Mouse (Mus musculus): ENCODE data around the gene Capza1.

Gene Capza1

GRCm38 (mm10) chr3:104788561-104789311, 75.6 kb downstream of the Capza1 start:
- peak; percentile 72 for DNase-seq (ENCODE audit: low read depth, low spot score)

- no peak for DNase-seq (ENCODE audit: low read depth, low spot score)
Measured at GRCm38 (mm10) chr3:104788075-104788474, 76.2 kb downstream of the Capza1 start, which contains the start of gene Rhoc. Gene Rhoc, plus strand, starts transcription at chr3:104788375.

DNA sequence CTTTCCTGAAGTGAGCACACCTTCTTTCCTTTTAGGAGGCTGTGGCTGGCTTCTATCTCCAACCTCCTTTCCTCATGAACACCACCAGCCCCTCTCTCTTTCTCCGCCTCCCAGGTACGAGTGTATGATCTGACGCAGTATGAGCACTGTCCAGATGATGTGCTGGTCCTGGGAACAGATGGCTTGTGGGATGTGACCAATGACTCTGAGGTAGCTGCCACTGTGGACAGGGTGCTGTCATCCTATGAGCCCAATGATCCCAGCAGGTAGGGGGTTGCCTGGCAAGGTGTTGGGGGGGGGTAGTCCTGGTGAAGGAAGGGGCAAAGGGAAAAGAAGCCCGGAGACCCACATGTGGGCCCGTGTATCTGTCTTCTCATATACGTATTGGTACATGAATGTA, 79.0 kb downstream of the Capza1 start:
- no peak for DNase-seq (ENCODE audit: low read depth, low spot score)

DNA sequence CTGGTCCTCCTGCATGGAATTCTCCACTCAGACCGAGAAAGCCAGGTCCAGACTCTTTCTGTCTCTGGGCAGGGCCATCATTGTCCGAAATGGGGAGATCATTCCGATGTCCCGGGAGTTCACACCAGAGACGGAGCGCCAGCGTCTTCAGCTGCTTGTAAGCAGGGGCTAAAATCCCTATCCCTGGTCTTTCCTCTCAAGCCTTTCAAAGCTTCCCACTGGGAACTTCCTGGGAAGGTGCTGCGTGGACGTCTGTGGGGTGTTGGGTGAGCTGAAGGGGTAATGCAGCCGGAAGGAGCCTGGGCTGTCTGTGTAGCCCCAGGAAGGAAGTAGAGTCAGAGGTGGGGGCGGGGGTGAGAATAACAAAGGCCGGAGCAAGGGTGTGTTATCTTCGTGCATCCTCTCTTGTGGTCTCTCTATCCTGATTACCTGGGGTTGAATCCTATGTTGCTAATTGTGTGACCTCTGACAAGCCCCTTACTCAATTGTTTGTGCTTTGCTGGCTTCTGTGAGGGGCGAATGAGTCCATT, 80.3 kb downstream of the Capza1 start:
- no peak for DNase-seq (ENCODE audit: low read depth, low spot score)

GRCm38 (mm10) chr3:104782061-104782681, 82.1 kb downstream of the Capza1 start:
- DNase-seq (ENCODE audit: low read depth, low spot score): peak; percentile 78

- DNase-seq (ENCODE audit: low read depth, low spot score): peak; percentile 40
Measured at GRCm38 (mm10) chr3:104781471-104781903, 82.8 kb downstream of the Capza1 start, which contains the start of gene Fam19a3. Gene Fam19a3, minus strand, starts transcription at chr3:104781840.

DNA sequence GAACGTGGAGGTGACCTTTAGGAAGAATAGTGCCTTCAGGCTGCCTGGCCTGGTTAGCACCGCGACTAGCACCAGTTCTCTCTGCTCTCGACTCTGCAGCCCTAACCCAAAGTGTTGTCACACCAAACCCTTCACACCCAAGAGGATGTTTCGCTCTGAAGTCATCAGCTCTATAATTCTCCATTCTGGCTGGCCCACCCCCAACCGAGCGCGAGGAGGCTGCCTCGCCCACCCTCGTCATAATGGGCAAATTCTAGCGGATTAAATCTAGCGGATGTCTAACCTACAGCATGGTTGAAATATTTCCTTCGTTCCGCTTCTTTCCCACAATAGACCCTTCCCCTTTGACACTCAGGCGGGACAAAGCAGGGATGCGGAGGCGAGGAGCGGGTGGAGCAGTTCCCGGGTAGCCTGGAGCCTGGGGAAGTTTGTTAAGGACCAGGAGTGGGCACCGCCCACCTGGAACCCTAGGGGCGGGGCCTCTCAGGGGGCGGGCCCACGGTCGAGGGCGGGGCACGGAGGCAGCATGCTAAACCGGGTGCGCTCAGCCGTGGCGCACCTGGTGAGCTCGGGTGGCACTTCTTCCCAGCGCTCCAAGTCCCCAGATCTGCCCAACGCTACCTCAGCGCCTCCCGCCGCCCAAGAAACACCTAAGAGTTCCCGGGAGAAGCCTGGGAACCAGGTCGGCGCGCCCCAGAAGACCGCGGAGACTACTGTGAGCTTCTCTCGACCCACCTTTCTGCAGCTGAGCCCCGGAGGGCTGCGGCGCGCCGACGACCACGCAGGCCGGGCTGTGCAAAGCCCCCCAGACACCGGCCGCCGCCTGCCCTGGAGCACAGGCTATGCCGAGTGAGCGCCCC, 83.5 kb downstream of the Capza1 start, which contains the start of gene Ppm1j:
Gene Ppm1j (plus strand): TSS at position 496 of the 860 bp plus-strand sequence.
- DNase-seq (ENCODE audit: low read depth, low spot score): peak; percentile 96

- peak; percentile 80 for DNase-seq (ENCODE audit: low read depth, low spot score)
Measured at GRCm38 (mm10) chr3:104779949-104780348, 84.4 kb downstream of the Capza1 start.

GRCm38 (mm10) chr3:104777342-104777741, 87.0 kb downstream of the Capza1 start:
- peak; percentile 50 for DNase-seq (ENCODE audit: low read depth, low spot score)

- DNase-seq (ENCODE audit: low read depth, low spot score): no peak
Measured at GRCm38 (mm10) chr3:104773301-104773700, 91.0 kb downstream of the Capza1 start.
